Mouse (Mus musculus): ENCODE measurements around the gene Ccdc27.
A peak's percentile ranks its signal among the peaks of the same experiment; 100 is the strongest.

DNA sequence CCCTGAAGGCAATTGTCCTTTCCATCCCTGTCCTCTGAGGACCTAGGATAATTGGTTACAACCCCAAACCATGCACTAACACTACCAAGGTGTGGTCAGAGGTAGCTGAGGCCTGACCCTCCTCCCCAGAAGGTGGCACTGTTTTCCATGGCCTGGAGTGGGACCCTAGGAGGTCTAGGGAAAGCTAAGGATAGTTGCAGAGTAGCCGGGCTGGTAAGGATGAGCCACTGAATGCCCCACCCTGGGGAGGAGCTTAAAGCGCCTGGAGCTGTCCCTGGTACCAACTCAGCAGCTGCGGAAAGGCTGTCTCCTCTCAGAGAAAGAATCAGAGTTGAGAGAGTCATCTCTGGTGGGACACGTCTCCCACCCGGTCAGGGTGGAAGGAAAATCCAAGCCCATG lies 28.4 kb upstream of the Ccdc27 start:
- TF ChIP-seq CTCF (IDR thresholded peaks at IDR 0.05; ENCODE audit: low read depth, low read length) (peak; percentile 81), POLR2A (IDR thresholded peaks at IDR 0.05; ENCODE audit: insufficient read depth, low read length) (no peak)
